Mouse (Mus musculus) embryonic stem cell, embryonic (primary cell): ENCODE data around the gene Rsg1.

Experiments
- CTCF ChIA-PET, 4 experiments: fragments of 300-600 bp in 2 of 4; fragments of 350-600 bp in 2 of 4; sonication (Branson Sonifier 250); formaldehyde crosslinking; loops; one replicate each; lab custom pipeline; 2022; ENCODE audit warnings: inconsistent platforms in 2 of 4; lab: Charles Lee
- POLR2A ChIA-PET, 4 experiments: fragments of 300-600 bp in 2 of 4; fragments of 350-600 bp in 2 of 4; sonication (Branson Sonifier 250); formaldehyde crosslinking; loops; one replicate each; lab custom pipeline; 2022; ENCODE audit warnings: antibody characterized with exemption in 4 of 4, inconsistent platforms in 1 of 4; lab: Charles Lee

Gene Rsg1

GRCm38 (mm10) chr4:141273296-141273695, 59.5 kb downstream of the Rsg1 start:
- ChIA-PET POLR2A (interaction anchor here (0.6 to 45.2 kb wide), 36 partner anchors 8 to 296 kb away, joined by 3 to 1926 read pairs (median 6); partner anchors contain the start of genes Epha2 (in 2 of the 4), Fam131c (in 1 of the 4) and Fbxo42 (in 1 of the 4)), CTCF (interaction anchor here (0.6 to 12.0 kb wide), 33 partner anchors 9 to 689 kb away, joined by 3 to 145 read pairs (median 4); no protein-coding TSS in a partner anchor)

GRCm38 (mm10) chr4:141274485-141275341, 61.0 kb downstream of the Rsg1 start:
- POLR2A ChIA-PET: interaction anchor here (0.6 to 45.2 kb wide), 37 partner anchors 8 to 295 kb away, joined by 3 to 1926 read pairs (median 6); partner anchors contain the start of genes Epha2 (in 2 of the 4), Fam131c (in 1 of the 4), Fbxo42 (in 1 of the 4) and Necap2 (in 1 of the 4)
- CTCF ChIA-PET: interaction anchor here (0.5 to 12.0 kb wide), 21 partner anchors 9 to 471 kb away, joined by 3 to 145 read pairs (median 4); no protein-coding TSS in a partner anchor
